Mouse (Mus musculus) liver, embryonic 11.5 days (tissue): ENCODE data around the gene Eml1. TPM values are rescaled to one million over a fixed set of nuclear protein-coding genes. Genes with fewer than 3 reads are reported as not detected.

ENCODE experiments used
- ATAC-seq: fragments of 200-750 bp; cut with Nextera tagmentation; replicated peaks from 2 replicates; pipeline ENCODE4 v1.8.0; 2017; ENCODE audit warnings: moderate number of reproducible peaks, mild to moderate bottlenecking, moderate TSS enrichment, moderate library complexity; ENCODE audit not compliant: low FRiP score
- DNase-seq: peaks from one replicate; pipeline ENCODE4 v3.0.0-alpha.2; 2017; ENCODE audit warnings: low spot score
- H3K27ac ChIP-seq: fragments of 300-500 bp; sonication (generic); 2 replicates; pipeline ENCODE4 v1.5.1; 2014; ENCODE audit warnings: mild to moderate bottlenecking, low read depth, low read length, control low read depth
- H3K27me3 ChIP-seq: fragments of 300-500 bp; sonication (generic); replicated peaks from 2 replicates; pipeline ENCODE4 v1.6.1; 2014; ENCODE audit warnings: low read length, mixed read lengths; ENCODE audit not compliant: control insufficient read depth, insufficient read depth
- H3K36me3 ChIP-seq: fragments of 300-500 bp; sonication (generic); 2 replicates; pipeline ENCODE4 v1.6.1; 2014; ENCODE audit warnings: mild to moderate bottlenecking, low read length, moderate library complexity, mixed read lengths; ENCODE audit not compliant: control insufficient read depth, insufficient read depth
- H3K4me1 ChIP-seq: fragments of 300-500 bp; sonication (generic); replicated peaks from 2 replicates; pipeline ENCODE4 v1.6.1; 2014; ENCODE audit warnings: low read length, mixed read lengths; ENCODE audit not compliant: control insufficient read depth, insufficient read depth
- H3K4me2 ChIP-seq: fragments of 300-500 bp; sonication (generic); 2 replicates; pipeline ENCODE4 v1.6.1; 2014; ENCODE audit warnings: mild to moderate bottlenecking, control low read depth, moderate library complexity
- H3K4me3 ChIP-seq: fragments of 300-500 bp; sonication (generic); 2 replicates; pipeline ENCODE4 v1.5.1; 2014; ENCODE audit warnings: low read depth, low read length, control low read depth
- H3K9ac ChIP-seq: fragments of 300-500 bp; sonication (generic); 2 replicates; pipeline ENCODE4 v1.6.1; 2014; ENCODE audit warnings: low read depth, low read length, control low read depth
- H3K9me3 ChIP-seq: fragments of 300-500 bp; sonication (generic); 2 replicates; pipeline ENCODE4 v1.6.1; 2016; ENCODE audit warnings: low read length, inconsistent platforms, mixed read lengths; ENCODE audit not compliant: control insufficient read depth
- WGBS: fragments of 180-500 bp; shearing (Covaris S2); extraction: QIAGEN DNeasy Blood & Tissue Kit; methylation state at CpG from one replicate; pipeline ENCODE4 v1.1.7; 2014; 5-methylcytosine and 5-hydroxymethylcytosine counted together
- polyA plus RNA-seq: library from polyadenylated mRNA; unstranded; fragments of >200 nt; fragmentation: Nextera tagmentation; extraction: Ambion mirVana; gene quantifications from 2 replicates; pipeline ENCODE4 v1.2.1, GENCODE M21; 2014

Eml1 gene
- polyA plus RNA-seq, 1 experiment from 2014 or later, result 14.8 TPM

- H3K27ac ChIP-seq, result no peak overlapping the region
- WGBS, result 78% methylated on average over 8 of the region's 8 CpGs
- DNase-seq, result no peak
- H3K4me2 ChIP-seq, result no peak overlapping the region
- no peaks in the 10 kb centered on the region for H3K36me3 ChIP-seq
- no peak overlapping the region for H3K4me3 ChIP-seq
- no peaks in the 10 kb centered on the region for H3K4me1 ChIP-seq
- H3K27me3 ChIP-seq, result peaks cover 31% of the 10 kb centered on the region
- no peak for ATAC-seq
- no peaks in the 10 kb centered on the region for H3K9me3 ChIP-seq
- no peak overlapping the region for H3K9ac ChIP-seq
These were observed 22.6 kb upstream of the Eml1 start for GRCm38 (mm10) chr12:108348151-108348550.

- H3K9ac ChIP-seq, result no peak overlapping the region
- H3K4me1 ChIP-seq, result no peaks in the 10 kb centered on the region
- no peak overlapping the region for H3K4me3 ChIP-seq
- no peaks in the 10 kb centered on the region for H3K9me3 ChIP-seq
- DNase-seq (no peak), ATAC-seq (no peak)
- H3K36me3 ChIP-seq, result no peaks in the 10 kb centered on the region
- no peak overlapping the region for H3K4me2 ChIP-seq
- no peak overlapping the region for H3K27ac ChIP-seq
- WGBS, result 69% methylated on average over 5 of the region's 5 CpGs
- peaks cover 40% of the 10 kb centered on the region for H3K27me3 ChIP-seq
These were observed 21.7 kb upstream of the Eml1 start for GRCm38 (mm10) chr12:108349026-108349425.

- no peak for ATAC-seq
- H3K27ac ChIP-seq, result no peak overlapping the region
- no peak overlapping the region for H3K4me3 ChIP-seq
- peaks cover 46% of the 10 kb centered on the region for H3K27me3 ChIP-seq
- H3K9ac ChIP-seq, result no peak overlapping the region
- H3K4me1 ChIP-seq, result no peaks in the 10 kb centered on the region
- H3K4me2 ChIP-seq, result no peak overlapping the region
- DNase-seq, result no peak
- peaks cover 3% of the 10 kb centered on the region; the same call in 1 of the 2 replicates for H3K9me3 ChIP-seq
- WGBS, result 78% methylated on average over 10 of the region's 10 CpGs
- H3K36me3 ChIP-seq, result no peaks in the 10 kb centered on the region
These were observed 19.8 kb upstream of the Eml1 start for GRCm38 (mm10) chr12:108350931-108351330.

- WGBS, result 11% methylated on average over 35 of the region's 35 CpGs
- peak overlapping the region; percentile 21 for H3K4me2 ChIP-seq
These were observed 18.2 kb upstream of the Eml1 start for GRCm38 (mm10) chr12:108352371-108353136.

GRCm38 (mm10) chr12:108354284-108354683 is 16.5 kb upstream of the Eml1 start:
- peaks cover 46% of the 10 kb centered on the region for H3K27me3 ChIP-seq
- no peak for DNase-seq
- no peak overlapping the region for H3K4me2 ChIP-seq
- H3K9ac ChIP-seq, result no peak overlapping the region
- peaks cover 3% of the 10 kb centered on the region; the same call in 1 of the 2 replicates for H3K9me3 ChIP-seq
- WGBS, result 56% methylated on average over 2 of the region's 2 CpGs
- no peak for ATAC-seq
- H3K4me3 ChIP-seq, result no peak overlapping the region
- no peaks in the 10 kb centered on the region for H3K36me3 ChIP-seq
- no peaks in the 10 kb centered on the region for H3K4me1 ChIP-seq
- H3K27ac ChIP-seq, result no peak overlapping the region

More at GRCm38 (mm10) chr12:108352371-108353136, 18.2 kb upstream of the Eml1 start:
- H3K27me3 ChIP-seq, result peaks cover 46% of the 10 kb centered on the region
- no peak overlapping the region for H3K27ac ChIP-seq
- H3K4me1 ChIP-seq, result no peaks in the 10 kb centered on the region
- peaks cover 3% of the 10 kb centered on the region; the same call in 1 of the 2 replicates for H3K9me3 ChIP-seq
- no peak overlapping the region for H3K9ac ChIP-seq
- H3K36me3 ChIP-seq, result no peaks in the 10 kb centered on the region
- ATAC-seq (no peak), DNase-seq (no peak)
- H3K4me3 ChIP-seq, result no peak overlapping the region

DNA sequence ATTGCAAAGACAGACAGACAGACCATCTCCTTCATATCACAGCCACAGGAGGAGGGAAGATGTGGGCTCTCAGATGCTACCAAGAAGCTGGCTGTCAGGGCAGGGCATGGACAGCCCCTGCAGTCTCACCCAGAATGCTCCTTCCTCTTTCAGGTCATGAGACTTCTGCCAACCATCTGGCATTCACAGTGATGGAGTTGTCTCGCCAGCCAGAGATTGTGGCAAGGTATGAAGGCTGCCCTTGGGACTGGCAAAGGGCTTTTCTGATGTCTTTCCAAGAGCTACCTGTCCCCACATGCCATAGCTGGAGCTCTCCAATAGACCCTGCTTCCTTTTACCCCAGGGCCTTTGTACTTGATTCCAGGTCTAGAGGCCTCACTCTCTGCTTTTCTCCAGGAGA is 15.5 kb upstream of the Eml1 start:
- peaks cover 40% of the 10 kb centered on the region for H3K27me3 ChIP-seq
- H3K9me3 ChIP-seq, result peaks cover 3% of the 10 kb centered on the region; the same call in 1 of the 2 replicates
- H3K36me3 ChIP-seq, result no peaks in the 10 kb centered on the region
- DNase-seq (no peak), ATAC-seq (no peak)
- H3K27ac ChIP-seq, result no peak overlapping the region
- no peaks in the 10 kb centered on the region for H3K4me1 ChIP-seq
- H3K9ac ChIP-seq, result no peak overlapping the region
- no peak overlapping the region for H3K4me3 ChIP-seq
- H3K4me2 ChIP-seq, result no peak overlapping the region
- WGBS, result 64% methylated on average over 1 of the region's 1 CpGs

GRCm38 (mm10) chr12:108355986-108356385 is 14.8 kb upstream of the Eml1 start:
- peaks cover 3% of the 10 kb centered on the region; the same call in 1 of the 2 replicates for H3K9me3 ChIP-seq
- H3K4me2 ChIP-seq, result no peak overlapping the region
- H3K27me3 ChIP-seq, result peaks cover 36% of the 10 kb centered on the region
- H3K9ac ChIP-seq, result no peak overlapping the region
- no peaks in the 10 kb centered on the region for H3K36me3 ChIP-seq
- no peak overlapping the region for H3K27ac ChIP-seq
- no peak overlapping the region for H3K4me3 ChIP-seq
- ATAC-seq (no peak), DNase-seq (no peak)
- H3K4me1 ChIP-seq, result no peaks in the 10 kb centered on the region

DNA sequence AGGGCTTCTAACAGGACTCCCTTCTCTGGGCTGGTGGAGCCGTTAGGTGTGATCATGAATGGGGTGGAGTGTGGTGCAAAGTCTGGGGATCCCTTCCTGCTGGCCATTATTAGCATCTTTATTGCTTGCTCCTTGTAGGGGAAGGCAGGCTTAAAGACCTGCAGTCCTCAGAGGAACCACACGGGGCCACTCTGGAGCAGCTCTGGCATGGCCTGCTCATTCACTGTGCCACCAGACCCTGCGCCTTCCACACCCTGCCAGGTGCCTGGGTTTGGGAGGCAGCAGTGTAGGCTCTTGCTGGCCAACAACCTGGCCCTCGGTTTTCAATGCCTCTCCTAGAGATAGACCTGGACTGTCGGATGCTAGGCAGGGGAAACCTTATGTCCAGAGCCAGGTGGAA is 7.0 kb upstream of the Eml1 start:
- peak; percentile 40; the same call in 1 of the 2 replicates for ATAC-seq
- Histone ChIP-seq H3K27me3 (no peaks in the 10 kb centered on the region), H3K4me3 (no peak overlapping the region), H3K9ac (no peak overlapping the region), H3K9me3 (no peaks in the 10 kb centered on the region), H3K4me2 (no peak overlapping the region), H3K36me3 (no peaks in the 10 kb centered on the region), H3K4me1 (no peaks in the 10 kb centered on the region), H3K27ac (no peak overlapping the region)
- 9% methylated on average over 5 of the region's 5 CpGs for WGBS
- peak; percentile 69 for DNase-seq

GRCm38 (mm10) chr12:108365340-108365739 is 5.4 kb upstream of the Eml1 start:
- H3K4me1 ChIP-seq, result no peaks in the 10 kb centered on the region
- 52% methylated on average over 3 of the region's 3 CpGs for WGBS
- DNase-seq (no peak), ATAC-seq (no peak)
- H3K27ac ChIP-seq, result no peak overlapping the region
- H3K9me3 ChIP-seq, result no peaks in the 10 kb centered on the region
- no peak overlapping the region for H3K4me3 ChIP-seq
- H3K36me3 ChIP-seq, result no peaks in the 10 kb centered on the region
- no peak overlapping the region for H3K4me2 ChIP-seq
- no peak overlapping the region for H3K9ac ChIP-seq
- H3K27me3 ChIP-seq, result no peaks in the 10 kb centered on the region
